Mouse (Mus musculus) embryonic facial prominence, embryonic 13.5 days (tissue): ENCODE measurements around the gene Vpreb3. TPM values are rescaled to one million over a fixed set of nuclear protein-coding genes. Genes with fewer than 3 reads are reported as not detected.

ENCODE experiments used
- ATAC-seq: fragments of 200-750 bp; cut with Nextera tagmentation; 2 replicates; pipeline ENCODE4 v1.8.0; 2017; ENCODE audit warnings: low read depth; ENCODE audit not compliant: insufficient number of reproducible peaks, insufficient read depth, low FRiP score, low TSS enrichment
- H3K27ac ChIP-seq: fragments of 300-500 bp; sonication (generic); 2 replicates; pipeline ENCODE4 v1.5.1; 2015; ENCODE audit warnings: moderate library complexity, mild to moderate bottlenecking, inconsistent platforms
- H3K27me3 ChIP-seq: fragments of 300-500 bp; sonication (generic); 2 replicates; pipeline ENCODE4 v1.6.1; 2015; ENCODE audit warnings: mild to moderate bottlenecking, inconsistent platforms
- H3K36me3 ChIP-seq: fragments of 300-500 bp; sonication (generic); 2 replicates; pipeline ENCODE4 v1.6.1; 2015; ENCODE audit warnings: mild to moderate bottlenecking, inconsistent platforms
- H3K4me1 ChIP-seq: fragments of 300-500 bp; sonication (generic); 2 replicates; pipeline ENCODE4 v1.6.1; 2015; ENCODE audit warnings: inconsistent platforms
- H3K4me2 ChIP-seq: fragments of 300-500 bp; sonication (generic); 2 replicates; pipeline ENCODE4 v1.6.1; 2015; ENCODE audit warnings: moderate library complexity, mild to moderate bottlenecking, inconsistent platforms
- H3K4me3 ChIP-seq: fragments of 300-500 bp; sonication (generic); 2 replicates; pipeline ENCODE4 v1.5.1; 2015; ENCODE audit warnings: mild to moderate bottlenecking, inconsistent platforms
- H3K9ac ChIP-seq: fragments of 300-500 bp; sonication (generic); 2 replicates; pipeline ENCODE4 v1.6.1; 2015; ENCODE audit warnings: mild to moderate bottlenecking, inconsistent platforms
- H3K9me3 ChIP-seq: fragments of 300-500 bp; sonication (generic); 2 replicates; pipeline ENCODE4 v1.6.1; 2016; ENCODE audit warnings: inconsistent platforms
- WGBS: fragments of 180-500 bp; shearing (Covaris S2); methylation state at CpG from one replicate; pipeline ENCODE4 v1.1.7; 2015; ENCODE audit warnings: mixed read lengths; 5-methylcytosine and 5-hydroxymethylcytosine counted together
- polyA plus RNA-seq: library from polyadenylated mRNA; unstranded; fragments of >200 nt; fragmentation: Nextera tagmentation; extraction: Ambion mirVana; gene quantifications from 2 replicates; pipeline ENCODE4 v1.2.1, GENCODE M21; 2015

Vpreb3 gene
- 0.37 and 1.1 TPM in 2 replicates for polyA plus RNA-seq

DNA sequence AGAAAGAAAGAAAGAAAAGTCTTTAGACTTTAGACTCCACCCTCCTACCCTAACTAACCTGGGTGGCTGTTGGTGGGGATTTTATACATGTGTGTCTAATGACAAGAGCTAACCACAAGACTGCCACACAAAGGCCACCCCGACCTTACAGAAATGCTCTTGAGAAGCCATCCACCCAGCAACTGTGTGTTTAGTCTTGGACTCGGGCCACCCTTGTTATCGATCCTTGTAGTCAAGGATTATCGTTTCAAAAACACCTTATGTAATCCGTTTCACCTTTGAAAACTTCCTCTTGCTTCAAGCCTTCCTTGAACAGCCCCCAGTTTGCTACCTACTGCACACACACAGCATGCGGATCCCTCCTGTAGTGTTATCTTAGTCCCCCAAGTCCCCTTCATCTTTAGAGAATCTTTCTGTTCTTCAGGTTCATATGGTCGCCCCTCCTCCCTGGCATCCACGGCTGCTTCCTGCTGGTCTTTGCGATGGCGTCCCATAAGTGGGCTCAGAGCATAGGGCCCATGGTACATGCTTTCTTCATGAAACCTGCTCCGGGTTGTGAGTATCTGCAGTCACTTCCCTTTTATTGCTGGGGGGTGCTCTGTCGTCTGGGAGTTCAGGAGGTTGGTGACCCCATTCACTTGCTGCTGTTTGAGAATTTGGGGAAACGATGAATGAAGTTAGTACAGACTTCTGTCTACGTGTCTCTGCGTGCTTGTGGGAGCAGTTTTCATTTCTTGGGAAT, at the start of gene Vpreb3:
Vpreb3 (plus strand) TSS at position 322 of the 742 bp plus-strand sequence.
- no peaks in the 10 kb centered on the region for H3K36me3 ChIP-seq
- ATAC-seq = no peak
- no peak within 1 kb of the TSS for H3K9ac ChIP-seq
- H3K27me3 ChIP-seq = peaks cover 4% of the 10 kb centered on the region; the same call in 1 of the 2 replicates
- no peak within 1 kb of the TSS for H3K27ac ChIP-seq
- H3K4me1 ChIP-seq = no peaks in the 10 kb centered on the region
- no peaks in the 10 kb centered on the region for H3K9me3 ChIP-seq
- H3K4me3 ChIP-seq = no peak within 1 kb of the TSS
- 75% methylated on average over 15 of the region's 15 CpGs for WGBS
- no peak within 1 kb of the TSS for H3K4me2 ChIP-seq

DNA sequence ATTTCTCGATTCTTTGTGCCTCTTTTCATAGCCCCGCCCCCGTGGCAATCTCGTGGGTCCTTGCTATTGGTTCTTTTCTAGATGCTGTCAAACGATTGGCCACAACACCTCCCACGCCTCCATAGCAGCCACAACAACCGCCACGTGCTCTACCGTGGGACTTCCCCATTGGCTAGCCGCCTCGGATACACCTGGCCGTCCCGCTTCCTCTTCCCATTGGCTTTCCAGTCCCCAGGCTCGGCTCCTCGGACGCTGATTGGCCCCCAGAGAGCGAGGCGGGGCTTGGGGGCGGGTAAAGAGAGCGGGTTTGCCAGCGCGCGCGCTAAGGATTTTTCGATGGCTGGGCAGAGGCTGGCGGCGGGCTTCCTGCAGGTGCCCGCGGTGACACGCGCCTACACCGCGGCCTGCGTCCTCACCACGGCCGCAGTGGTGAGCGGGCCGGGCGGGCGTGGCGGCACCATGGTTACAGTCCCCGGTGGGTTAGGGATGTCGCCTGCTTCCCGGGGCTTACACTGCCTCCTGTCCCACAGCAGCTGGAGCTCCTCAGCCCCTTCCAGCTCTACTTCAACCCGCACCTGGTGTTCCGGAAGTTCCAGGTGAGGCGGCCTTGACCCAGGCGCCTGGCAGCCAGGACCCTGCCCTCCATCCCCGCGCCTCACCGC, 49.6 kb upstream of the Vpreb3 start, which contains the start of gene Derl3:
Derl3 (plus strand) TSS at position 325 of the 662 bp plus-strand sequence.
- H3K4me2 ChIP-seq = peak within 1 kb of the TSS; percentile 92
- peaks cover 17% of the 10 kb centered on the region for H3K4me1 ChIP-seq
- H3K9me3 ChIP-seq = no peaks in the 10 kb centered on the region
- peak within 1 kb of the TSS; percentile 33; the same call in 1 of the 2 replicates for H3K27ac ChIP-seq
- H3K9ac ChIP-seq = peak within 1 kb of the TSS; percentile 71
- no peaks in the 10 kb centered on the region for H3K27me3 ChIP-seq
- 2% methylated on average over 51 of the region's 51 CpGs for WGBS
- peak; percentile 99 for ATAC-seq
- peak within 1 kb of the TSS; percentile 48 for H3K4me3 ChIP-seq
- H3K36me3 ChIP-seq = peaks cover 39% of the 10 kb centered on the region

DNA sequence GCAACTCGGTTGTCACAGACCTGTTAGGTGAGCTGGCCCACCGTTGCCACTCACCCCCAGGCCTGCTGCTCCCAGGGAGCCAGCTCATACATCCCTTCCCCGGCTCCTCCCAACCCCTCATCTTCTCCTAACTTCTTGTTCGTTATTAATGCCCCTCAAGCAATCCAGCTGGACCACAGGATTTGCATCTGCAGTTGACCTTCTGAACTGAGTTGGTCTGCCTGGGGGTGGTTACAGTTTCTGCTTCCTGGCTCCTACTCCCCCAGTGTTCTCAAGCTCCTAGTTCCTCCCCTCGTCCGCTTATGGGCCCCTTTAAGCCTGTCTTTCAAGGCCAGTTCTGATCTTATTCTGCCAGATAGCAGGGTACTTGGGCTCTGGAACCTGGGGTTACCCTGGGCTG, 48.3 kb upstream of the Vpreb3 start:
- WGBS = 71% methylated on average over 6 of the region's 6 CpGs
- Histone ChIP-seq H3K4me2 (no peak overlapping the region), H3K27ac (no peak overlapping the region), H3K36me3 (peaks cover 52% of the 10 kb centered on the region), H3K4me1 (peaks cover 16% of the 10 kb centered on the region), H3K27me3 (no peaks in the 10 kb centered on the region), H3K9ac (no peak overlapping the region), H3K4me3 (no peak overlapping the region), H3K9me3 (no peaks in the 10 kb centered on the region)
- ATAC-seq = no peak

DNA sequence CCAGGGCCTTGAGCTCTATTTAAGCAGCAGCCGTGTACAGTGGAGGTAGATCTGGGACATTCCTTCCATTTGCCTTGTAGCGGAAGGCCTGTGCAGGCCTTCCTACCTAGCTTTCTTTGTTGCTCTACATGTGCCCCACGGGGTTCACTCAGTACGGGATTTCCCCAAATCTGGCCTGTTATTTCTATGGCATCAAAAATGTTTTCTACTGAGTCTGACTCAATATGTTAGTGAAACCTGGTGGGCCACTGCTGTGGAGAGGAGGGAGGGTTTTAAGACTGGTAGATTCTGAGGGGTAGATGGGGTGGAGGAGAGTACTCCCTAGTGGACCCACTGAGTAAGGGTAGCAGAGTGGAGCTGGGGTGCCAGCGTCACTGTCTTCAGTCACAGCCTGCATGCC, 47.1 kb upstream of the Vpreb3 start:
- H3K4me1 ChIP-seq = peaks cover 16% of the 10 kb centered on the region
- H3K36me3 ChIP-seq = peaks cover 57% of the 10 kb centered on the region
- no peak overlapping the region for H3K27ac ChIP-seq
- no peak for ATAC-seq
- H3K9ac ChIP-seq = no peak overlapping the region
- H3K4me3 ChIP-seq = no peak overlapping the region
- H3K9me3 ChIP-seq = no peaks in the 10 kb centered on the region
- 93% methylated on average over 5 of the region's 5 CpGs for WGBS
- no peak overlapping the region for H3K4me2 ChIP-seq
- no peaks in the 10 kb centered on the region for H3K27me3 ChIP-seq

DNA sequence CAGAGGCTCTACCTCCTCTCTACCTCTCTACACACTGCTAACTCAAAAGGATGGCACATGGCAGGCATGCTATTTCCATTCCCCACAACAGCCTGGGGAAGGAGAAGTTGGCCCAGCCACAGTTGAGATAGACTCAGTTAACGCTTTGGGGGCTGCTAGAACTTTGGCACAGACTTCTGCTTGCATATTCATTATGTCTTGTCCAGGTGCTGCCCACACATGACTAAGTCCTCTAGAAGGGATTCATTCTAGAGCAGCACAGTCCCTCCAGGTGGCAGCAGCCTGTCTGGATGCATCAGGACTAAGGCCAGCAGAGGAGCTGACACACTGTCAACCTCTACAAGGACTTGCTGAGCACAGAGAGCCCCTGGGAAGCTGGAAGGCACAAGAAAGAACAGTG, 46.6 kb upstream of the Vpreb3 start:
- no peak overlapping the region for H3K4me3 ChIP-seq
- H3K9me3 ChIP-seq = no peaks in the 10 kb centered on the region
- no peaks in the 10 kb centered on the region for H3K27me3 ChIP-seq
- no peak for ATAC-seq
- 92% methylated on average over 1 of the region's 1 CpGs for WGBS
- H3K9ac ChIP-seq = no peak overlapping the region
- H3K36me3 ChIP-seq = peaks cover 61% of the 10 kb centered on the region
- no peak overlapping the region for H3K27ac ChIP-seq
- H3K4me1 ChIP-seq = peaks cover 16% of the 10 kb centered on the region
- no peak overlapping the region for H3K4me2 ChIP-seq

DNA sequence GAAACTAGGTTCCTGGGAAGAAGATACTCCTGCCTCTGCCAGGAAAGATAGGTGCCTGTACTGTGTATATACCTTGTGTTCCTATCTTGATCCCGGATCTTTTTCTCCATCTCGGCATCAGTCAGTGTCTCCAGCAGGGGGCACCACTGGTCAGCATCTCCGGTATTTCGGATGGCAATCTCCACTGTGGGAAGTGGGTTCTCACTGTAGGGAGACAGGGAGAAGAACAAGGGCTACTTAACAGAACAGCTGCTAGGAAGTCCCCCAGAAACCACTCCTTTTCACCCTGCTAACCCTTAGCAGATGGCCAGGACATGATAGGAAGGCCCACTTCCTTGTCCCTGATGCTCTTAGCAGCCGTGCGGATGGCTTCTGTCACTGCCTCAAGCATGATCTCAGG, 45.5 kb upstream of the Vpreb3 start:
- no peak overlapping the region for H3K27ac ChIP-seq
- H3K9ac ChIP-seq = no peak overlapping the region
- no peak overlapping the region for H3K4me3 ChIP-seq
- no peaks in the 10 kb centered on the region for H3K9me3 ChIP-seq
- peaks cover 16% of the 10 kb centered on the region for H3K4me1 ChIP-seq
- no peak overlapping the region for H3K4me2 ChIP-seq
- no peak for ATAC-seq
- 32% methylated on average over 6 of the region's 6 CpGs for WGBS
- peaks cover 73% of the 10 kb centered on the region for H3K36me3 ChIP-seq
- H3K27me3 ChIP-seq = no peaks in the 10 kb centered on the region

DNA sequence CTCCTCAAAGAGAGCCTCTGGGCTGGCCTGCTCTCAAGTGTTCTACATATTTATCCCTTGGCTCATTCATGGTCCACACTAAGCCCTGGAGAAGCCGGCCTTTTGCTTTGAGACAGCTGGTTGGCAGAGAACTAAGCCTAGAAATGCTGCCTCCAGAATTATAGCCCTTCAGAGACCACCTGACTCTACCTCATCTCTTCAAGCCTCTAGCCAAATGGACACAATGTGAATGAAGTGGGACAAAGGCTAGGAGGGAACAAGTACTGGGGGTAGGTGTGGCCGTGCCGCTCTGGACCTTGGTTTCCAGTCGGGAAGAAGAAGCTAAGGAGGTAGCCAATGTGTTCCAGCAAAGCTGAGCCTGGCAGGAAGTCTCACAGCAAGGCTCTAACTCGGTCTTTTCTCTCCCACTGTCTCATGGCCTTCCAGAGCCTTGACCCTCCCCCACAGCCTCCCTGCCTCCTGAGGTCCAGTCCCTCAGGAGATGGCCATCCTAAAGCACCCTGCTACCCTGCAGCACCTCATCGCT, 44.8 kb upstream of the Vpreb3 start:
- Histone ChIP-seq H3K36me3 (peaks cover 80% of the 10 kb centered on the region), H3K9me3 (no peaks in the 10 kb centered on the region), H3K27ac (no peak overlapping the region), H3K9ac (no peak overlapping the region), H3K4me2 (no peak overlapping the region), H3K4me1 (peaks cover 11% of the 10 kb centered on the region), H3K27me3 (no peaks in the 10 kb centered on the region), H3K4me3 (no peak overlapping the region)
- WGBS = 79% methylated on average over 6 of the region's 6 CpGs
- no peak for ATAC-seq

DNA sequence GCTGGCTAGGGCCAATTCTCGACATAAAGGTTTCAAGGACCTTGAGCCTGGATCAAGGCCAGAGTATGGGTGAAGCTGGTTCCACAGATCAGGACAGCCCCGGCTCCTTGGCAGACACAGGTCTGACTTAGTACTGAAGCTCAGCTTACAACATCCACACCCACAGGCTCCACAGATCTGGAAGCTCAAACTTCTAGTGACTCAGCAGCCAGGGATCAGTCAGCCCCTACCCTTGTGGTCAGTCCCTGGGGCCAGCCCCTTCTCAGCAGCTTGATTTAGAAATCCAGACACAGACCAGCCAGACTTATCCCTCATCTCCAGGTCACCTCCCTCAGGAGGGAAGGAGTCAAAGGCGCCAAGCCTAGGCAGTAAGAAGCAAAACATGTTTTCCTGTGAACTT, 44.0 kb upstream of the Vpreb3 start:
- WGBS = 78% methylated on average over 3 of the region's 3 CpGs
- Histone ChIP-seq H3K9ac (no peak overlapping the region), H3K4me1 (peaks cover 5% of the 10 kb centered on the region; the same call in 1 of the 2 replicates)

DNA sequence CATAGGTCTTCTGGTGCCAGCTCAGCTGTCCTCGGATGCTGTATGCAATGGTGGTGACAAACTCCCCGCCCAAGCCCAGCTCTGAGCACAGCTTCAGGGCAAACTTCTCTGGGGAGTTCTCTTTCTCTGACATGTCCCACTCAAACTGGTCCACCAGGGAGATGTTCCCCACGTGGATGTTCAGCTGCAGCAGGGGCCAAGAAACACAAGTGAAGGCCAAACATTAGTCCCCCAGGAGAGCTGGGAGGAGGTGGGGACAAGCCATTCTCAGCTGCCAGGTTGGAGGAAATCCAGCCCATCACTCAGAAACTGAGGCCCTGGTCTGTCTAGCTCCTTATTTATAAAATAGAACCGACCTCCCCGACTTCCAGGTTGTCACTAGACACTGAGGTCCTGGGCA, 38.5 kb upstream of the Vpreb3 start:
- Histone ChIP-seq H3K4me3 (no peak overlapping the region), H3K9ac (no peak overlapping the region), H3K36me3 (peaks cover 87% of the 10 kb centered on the region), H3K4me2 (no peak overlapping the region), H3K9me3 (no peaks in the 10 kb centered on the region), H3K27me3 (no peaks in the 10 kb centered on the region), H3K4me1 (peaks cover under 1% of the 10 kb centered on the region; the same call in 1 of the 2 replicates), H3K27ac (no peak overlapping the region)
- no peak for ATAC-seq
- WGBS = 90% methylated on average over 5 of the region's 5 CpGs

More for the DNA sequence above, 44.0 kb upstream of the Vpreb3 start:
- Histone ChIP-seq H3K9me3 (no peaks in the 10 kb centered on the region), H3K4me2 (no peak overlapping the region), H3K27me3 (no peaks in the 10 kb centered on the region), H3K4me3 (no peak overlapping the region), H3K27ac (0 out of 2 replicates have a peak overlapping the region, but pooled peaks have one; percentile 28), H3K36me3 (peaks cover 88% of the 10 kb centered on the region)
- ATAC-seq = no peak

DNA sequence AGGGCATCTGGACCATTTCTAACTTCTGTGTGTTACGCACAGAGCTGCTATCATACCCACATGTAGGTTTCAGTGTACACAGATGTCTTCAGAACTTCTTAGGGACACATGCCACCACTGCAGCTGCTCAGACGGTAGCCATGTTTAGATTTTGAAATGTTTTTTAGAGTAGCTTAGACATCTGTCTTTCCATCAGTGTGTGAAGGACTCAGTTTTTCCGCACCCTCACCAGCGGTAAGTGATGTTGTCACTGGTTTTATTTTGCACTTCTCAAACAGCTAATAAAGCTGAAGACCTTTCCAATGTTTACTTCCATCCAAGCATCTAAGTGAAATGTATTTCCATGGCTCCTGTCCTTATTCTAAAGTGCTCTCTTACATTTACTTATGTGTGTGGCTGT, 36.0 kb upstream of the Vpreb3 start:
- Histone ChIP-seq H3K27ac (no peak overlapping the region), H3K9ac (no peak overlapping the region), H3K27me3 (no peaks in the 10 kb centered on the region), H3K9me3 (no peaks in the 10 kb centered on the region), H3K4me2 (no peak overlapping the region), H3K36me3 (peaks cover 92% of the 10 kb centered on the region), H3K4me3 (no peak overlapping the region), H3K4me1 (no peaks in the 10 kb centered on the region)
- 86% methylated on average over 4 of the region's 4 CpGs for WGBS
- ATAC-seq = no peak

DNA sequence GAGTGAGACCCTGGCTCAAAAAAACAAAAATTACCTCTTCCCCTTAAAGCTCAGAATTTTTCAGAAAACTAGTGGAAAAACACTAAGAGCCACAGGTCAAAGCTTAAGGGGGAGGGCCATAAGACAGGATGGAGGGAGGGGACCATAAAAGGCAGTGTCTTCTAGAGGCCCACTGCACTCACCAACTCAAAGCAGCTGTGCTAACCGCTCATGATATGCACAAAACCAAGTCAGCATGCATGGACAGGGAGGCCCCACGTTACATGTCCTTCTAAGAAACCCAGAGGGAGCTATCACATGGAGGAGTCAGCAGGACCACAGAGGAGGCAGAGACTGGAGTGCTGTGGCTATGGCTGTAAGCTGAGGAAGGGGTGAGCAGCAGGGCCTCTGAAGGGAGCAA, 32.2 kb upstream of the Vpreb3 start:
- H3K27me3 ChIP-seq = no peaks in the 10 kb centered on the region
- no peak for ATAC-seq
- no peak overlapping the region for H3K27ac ChIP-seq
- H3K9me3 ChIP-seq = no peaks in the 10 kb centered on the region
- H3K4me3 ChIP-seq = no peak overlapping the region
- 67% methylated on average over 2 of the region's 2 CpGs for WGBS
- H3K36me3 ChIP-seq = peaks cover 86% of the 10 kb centered on the region
- no peak overlapping the region for H3K9ac ChIP-seq
- no peak overlapping the region for H3K4me2 ChIP-seq
- H3K4me1 ChIP-seq = peaks cover 19% of the 10 kb centered on the region
